Mouse (Mus musculus): ENCODE data around the gene Aig1. TPM values are rescaled to one million over a fixed set of nuclear protein-coding genes. Genes with fewer than 3 reads are reported as not detected.

Gene Aig1
- polyA plus RNA-seq, 1 experiment: 12.0 TPM

GRCm38 (mm10) chr10:13775411-13775810 lies 93.4 kb downstream of the Aig1 start:
- TF ChIP-seq CTCF (IDR thresholded peaks at IDR 0.05; ENCODE audit: low read depth, low read length): no peak
- no peak for TF ChIP-seq EP300 (IDR thresholded peaks at IDR 0.05; ENCODE audit: insufficient read depth, low read depth, low read length)
- TF ChIP-seq POLR2A (IDR thresholded peaks at IDR 0.05; ENCODE audit: insufficient read depth, low read length): no peak
- no peaks in the 10 kb centered on the region for H3K9me3 ChIP-seq (replicated peaks; ENCODE audit: control insufficient read depth, insufficient read depth, low read length, poor library complexity, severe bottlenecking)
- H3K27ac ChIP-seq (ENCODE audit: insufficient read depth, low read length): no peak overlapping the region
- H3K36me3 ChIP-seq (ENCODE audit: control insufficient read depth, insufficient read depth, low read length, poor library complexity, severe bottlenecking): no peaks in the 10 kb centered on the region
- H3K9ac ChIP-seq (ENCODE audit: low read depth, poor library complexity, severe bottlenecking): no peak overlapping the region
- H3K27me3 ChIP-seq (ENCODE audit: control insufficient read depth, insufficient read depth, low read length, poor library complexity, severe bottlenecking): no peaks in the 10 kb centered on the region
- no peaks in the 10 kb centered on the region for H3K4me1 ChIP-seq (ENCODE audit: control insufficient read depth, insufficient read depth, low read length)
- no peak overlapping the region for H3K4me3 ChIP-seq (ENCODE audit: low read depth, low read length)

GRCm38 (mm10) chr10:13774910-13775309 lies 93.9 kb downstream of the Aig1 start:
- Histone ChIP-seq H3K4me1 (ENCODE audit: control insufficient read depth, insufficient read depth, low read length) (no peaks in the 10 kb centered on the region), H3K9me3 (replicated peaks; ENCODE audit: control insufficient read depth, insufficient read depth, low read length, poor library complexity, severe bottlenecking) (no peaks in the 10 kb centered on the region), H3K27ac (ENCODE audit: insufficient read depth, low read length) (no peak overlapping the region), H3K4me3 (ENCODE audit: low read depth, low read length) (no peak overlapping the region), H3K27me3 (ENCODE audit: control insufficient read depth, insufficient read depth, low read length, poor library complexity, severe bottlenecking) (no peaks in the 10 kb centered on the region), H3K36me3 (ENCODE audit: control insufficient read depth, insufficient read depth, low read length, poor library complexity, severe bottlenecking) (no peaks in the 10 kb centered on the region), H3K9ac (ENCODE audit: low read depth, poor library complexity, severe bottlenecking) (no peak overlapping the region)
- TF ChIP-seq POLR2A (IDR thresholded peaks at IDR 0.05; ENCODE audit: insufficient read depth, low read length) (no peak), CTCF (IDR thresholded peaks at IDR 0.05; ENCODE audit: low read depth, low read length) (no peak), EP300 (IDR thresholded peaks at IDR 0.05; ENCODE audit: insufficient read depth, low read depth, low read length) (no peak)

GRCm38 (mm10) chr10:13770720-13771119 lies 98.1 kb downstream of the Aig1 start:
- Histone ChIP-seq H3K9me3 (replicated peaks; ENCODE audit: control insufficient read depth, insufficient read depth, low read length, poor library complexity, severe bottlenecking) (no peaks in the 10 kb centered on the region), H3K4me1 (ENCODE audit: control insufficient read depth, insufficient read depth, low read length) (no peaks in the 10 kb centered on the region), H3K4me3 (ENCODE audit: low read depth, low read length) (no peak overlapping the region), H3K27me3 (ENCODE audit: control insufficient read depth, insufficient read depth, low read length, poor library complexity, severe bottlenecking) (no peaks in the 10 kb centered on the region), H3K36me3 (ENCODE audit: control insufficient read depth, insufficient read depth, low read length, poor library complexity, severe bottlenecking) (no peaks in the 10 kb centered on the region), H3K27ac (ENCODE audit: insufficient read depth, low read length) (no peak overlapping the region), H3K9ac (ENCODE audit: low read depth, poor library complexity, severe bottlenecking) (no peak overlapping the region)
- TF ChIP-seq EP300 (IDR thresholded peaks at IDR 0.05; ENCODE audit: insufficient read depth, low read depth, low read length) (no peak), POLR2A (IDR thresholded peaks at IDR 0.05; ENCODE audit: insufficient read depth, low read length) (no peak), CTCF (IDR thresholded peaks at IDR 0.05; ENCODE audit: low read depth, low read length) (no peak)

GRCm38 (mm10) chr10:13769789-13770188 lies 99.0 kb downstream of the Aig1 start:
- Histone ChIP-seq H3K27ac (ENCODE audit: insufficient read depth, low read length) (no peak overlapping the region), H3K36me3 (ENCODE audit: control insufficient read depth, insufficient read depth, low read length, poor library complexity, severe bottlenecking) (no peaks in the 10 kb centered on the region), H3K9ac (ENCODE audit: low read depth, poor library complexity, severe bottlenecking) (no peak overlapping the region), H3K4me1 (ENCODE audit: control insufficient read depth, insufficient read depth, low read length) (peaks cover 2% of the 10 kb centered on the region), H3K9me3 (replicated peaks; ENCODE audit: control insufficient read depth, insufficient read depth, low read length, poor library complexity, severe bottlenecking) (no peaks in the 10 kb centered on the region), H3K4me3 (ENCODE audit: low read depth, low read length) (no peak overlapping the region), H3K27me3 (ENCODE audit: control insufficient read depth, insufficient read depth, low read length, poor library complexity, severe bottlenecking) (no peaks in the 10 kb centered on the region)
- no peak for TF ChIP-seq POLR2A (IDR thresholded peaks at IDR 0.05; ENCODE audit: insufficient read depth, low read length)
- TF ChIP-seq EP300 (IDR thresholded peaks at IDR 0.05; ENCODE audit: insufficient read depth, low read depth, low read length): no peak
- TF ChIP-seq CTCF (IDR thresholded peaks at IDR 0.05; ENCODE audit: low read depth, low read length): no peak

GRCm38 (mm10) chr10:13768866-13769265 lies 99.9 kb downstream of the Aig1 start:
- Histone ChIP-seq H3K4me1 (ENCODE audit: control insufficient read depth, insufficient read depth, low read length) (peaks cover 2% of the 10 kb centered on the region), H3K27me3 (ENCODE audit: control insufficient read depth, insufficient read depth, low read length, poor library complexity, severe bottlenecking) (no peaks in the 10 kb centered on the region), H3K36me3 (ENCODE audit: control insufficient read depth, insufficient read depth, low read length, poor library complexity, severe bottlenecking) (no peaks in the 10 kb centered on the region), H3K4me3 (ENCODE audit: low read depth, low read length) (no peak overlapping the region), H3K9me3 (replicated peaks; ENCODE audit: control insufficient read depth, insufficient read depth, low read length, poor library complexity, severe bottlenecking) (no peaks in the 10 kb centered on the region), H3K27ac (ENCODE audit: insufficient read depth, low read length) (no peak overlapping the region), H3K9ac (ENCODE audit: low read depth, poor library complexity, severe bottlenecking) (no peak overlapping the region)
- no peak for TF ChIP-seq POLR2A (IDR thresholded peaks at IDR 0.05; ENCODE audit: insufficient read depth, low read length)

GRCm38 (mm10) chr10:13767076-13767475 lies 101.7 kb downstream of the Aig1 start:
- Histone ChIP-seq H3K36me3 (ENCODE audit: control insufficient read depth, insufficient read depth, low read length, poor library complexity, severe bottlenecking) (no peaks in the 10 kb centered on the region), H3K9me3 (replicated peaks; ENCODE audit: control insufficient read depth, insufficient read depth, low read length, poor library complexity, severe bottlenecking) (no peaks in the 10 kb centered on the region), H3K27me3 (ENCODE audit: control insufficient read depth, insufficient read depth, low read length, poor library complexity, severe bottlenecking) (no peaks in the 10 kb centered on the region), H3K4me3 (ENCODE audit: low read depth, low read length) (no peak overlapping the region), H3K4me1 (ENCODE audit: control insufficient read depth, insufficient read depth, low read length) (peaks cover 2% of the 10 kb centered on the region), H3K9ac (ENCODE audit: low read depth, poor library complexity, severe bottlenecking) (no peak overlapping the region), H3K27ac (ENCODE audit: insufficient read depth, low read length) (no peak overlapping the region)
- no peak for TF ChIP-seq EP300 (IDR thresholded peaks at IDR 0.05; ENCODE audit: insufficient read depth, low read depth, low read length)
- no peak for TF ChIP-seq CTCF (IDR thresholded peaks at IDR 0.05; ENCODE audit: low read depth, low read length)
- no peak for TF ChIP-seq POLR2A (IDR thresholded peaks at IDR 0.05; ENCODE audit: insufficient read depth, low read length)
